Mouse (Mus musculus): ENCODE measurements around the gene Riok2. TPM values are rescaled to one million over a fixed set of nuclear protein-coding genes. Genes with fewer than 3 reads are reported as not detected.
A peak's percentile ranks its signal among the peaks of the same experiment; 100 is the strongest.
"Not testable (repeated sequence)": the region's sequence is repeated elsewhere in the genome, so short reads cannot be mapped to it uniquely, and the experiment has no call there.

Gene Riok2
- total RNA-seq (2017), result 82.4 and 90.0 TPM in 2 replicates

DNA sequence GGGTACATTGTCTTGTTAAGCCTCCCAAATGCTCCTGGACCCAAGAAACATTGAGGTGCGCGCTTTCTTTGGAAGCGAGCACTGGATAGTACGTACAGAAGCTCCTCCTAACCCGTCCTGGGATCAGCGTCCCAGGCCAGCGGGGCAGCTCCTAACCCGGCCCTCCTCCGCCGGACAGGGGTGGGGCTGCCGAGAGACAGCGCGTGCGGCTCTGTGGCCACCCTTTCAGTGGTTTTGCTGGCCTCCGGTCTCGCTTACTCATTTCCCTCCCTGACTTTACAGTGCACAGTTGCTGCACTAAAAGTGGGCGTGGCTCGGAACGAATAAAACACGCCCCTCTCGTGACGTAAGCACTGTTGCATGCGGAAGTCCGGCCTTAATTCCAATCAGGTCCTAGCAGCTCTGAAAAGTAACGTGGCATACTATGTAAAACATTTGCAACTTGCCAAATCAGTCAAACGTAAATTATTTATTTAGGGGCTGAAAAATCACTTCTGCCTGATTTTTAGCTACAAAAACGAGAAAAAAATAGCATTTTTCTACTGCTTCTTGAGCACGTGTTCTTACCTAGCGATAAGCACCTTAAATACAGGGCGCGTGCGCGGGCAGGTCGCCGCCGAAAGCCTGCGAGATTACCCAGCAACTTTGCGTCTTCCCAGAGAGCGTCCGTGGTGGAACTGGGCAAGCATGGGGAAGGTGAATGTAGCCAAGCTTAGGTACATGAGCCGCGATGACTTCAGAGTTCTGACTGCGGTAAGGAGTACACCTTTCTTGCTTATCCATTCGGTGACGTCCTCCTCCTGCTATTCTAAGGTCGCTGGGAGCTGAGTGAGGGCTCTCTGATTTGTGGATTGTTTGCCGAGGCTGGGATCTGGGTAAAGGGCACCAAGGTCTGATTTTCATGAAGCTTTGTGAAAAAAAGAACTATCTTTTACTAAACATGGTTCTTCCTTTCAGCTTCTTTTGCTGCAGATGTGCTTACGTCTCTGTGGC is at the start of gene Riok2:
Riok2 (plus strand) TSS at position 392 of the 993 bp plus-strand sequence.
- ATAC-seq (replicated peaks in 1 of 2; ENCODE audit: insufficient read depth in 1 of 2, low FRiP score in 2 of 2, low TSS enrichment in 1 of 2, low read depth in 1 of 2, poor library complexity in 2 of 2, severe bottlenecking in 2 of 2), result peak; percentile 94 to 96

DNA sequence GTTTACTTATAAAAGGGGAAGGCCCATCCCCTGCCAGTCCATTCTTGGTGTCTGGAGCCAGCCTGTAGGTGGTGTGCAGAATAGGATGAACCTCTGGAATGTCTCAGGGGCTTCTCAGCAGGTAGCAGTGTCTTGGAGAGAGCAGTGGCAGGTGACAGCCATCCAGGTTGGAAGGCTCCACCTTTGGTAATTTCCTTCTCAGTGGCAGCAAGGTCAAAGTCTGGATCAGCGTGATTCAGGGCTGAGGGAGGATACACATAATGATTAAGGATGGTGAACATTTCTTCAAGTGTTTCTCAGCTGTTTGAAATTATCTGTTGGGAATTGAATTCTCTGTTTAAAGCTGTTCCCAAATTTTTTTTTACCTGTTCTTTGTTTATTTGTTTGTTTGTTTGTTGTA is 48.1 kb upstream of the Riok2 start:
- not testable (repeated sequence) for ATAC-seq (replicated peaks in 1 of 2; ENCODE audit: insufficient read depth in 1 of 2, low FRiP score in 2 of 2, low TSS enrichment in 1 of 2, low read depth in 1 of 2, poor library complexity in 2 of 2, severe bottlenecking in 2 of 2)

- ATAC-seq (replicated peaks in 1 of 2; ENCODE audit: insufficient read depth in 1 of 2, low FRiP score in 2 of 2, low TSS enrichment in 1 of 2, low read depth in 1 of 2, poor library complexity in 2 of 2, severe bottlenecking in 2 of 2), result no peak
Measured at GRCm38 (mm10) chr17:17326636-17327035, 47.5 kb upstream of the Riok2 start.

GRCm38 (mm10) chr17:17345374-17346183 is 28.5 kb upstream of the Riok2 start:
- ATAC-seq (replicated peaks in 1 of 2; ENCODE audit: insufficient read depth in 1 of 2, low FRiP score in 2 of 2, low TSS enrichment in 1 of 2, low read depth in 1 of 2, poor library complexity in 2 of 2, severe bottlenecking in 2 of 2), result peak; percentile 91 to 94

GRCm38 (mm10) chr17:17346281-17346680 is 27.8 kb upstream of the Riok2 start:
- ATAC-seq (replicated peaks in 1 of 2; ENCODE audit: insufficient read depth in 1 of 2, low FRiP score in 2 of 2, low TSS enrichment in 1 of 2, low read depth in 1 of 2, poor library complexity in 2 of 2, severe bottlenecking in 2 of 2), result not testable (repeated sequence)

DNA sequence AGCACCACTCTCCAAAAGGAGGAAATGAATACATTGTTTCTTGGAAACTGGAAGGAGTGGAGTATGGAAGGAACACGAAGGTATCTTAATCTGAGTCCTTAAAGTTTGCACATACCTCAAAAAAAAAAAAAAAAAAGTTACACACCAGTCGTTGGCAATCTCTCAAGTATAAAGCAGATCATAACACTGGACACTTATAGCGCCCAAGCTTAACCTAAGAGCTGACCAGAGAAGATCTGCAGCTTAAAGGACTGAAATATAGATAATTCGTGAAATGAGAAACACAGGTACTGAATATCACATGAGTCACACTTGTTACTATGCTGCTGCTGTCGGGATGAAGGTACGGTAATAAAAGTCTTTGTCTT is 575 bp upstream of the Riok2 start:
- no peak for ATAC-seq (replicated peaks in 1 of 2; ENCODE audit: insufficient read depth in 1 of 2, low FRiP score in 2 of 2, low TSS enrichment in 1 of 2, low read depth in 1 of 2, poor library complexity in 2 of 2, severe bottlenecking in 2 of 2)

DNA sequence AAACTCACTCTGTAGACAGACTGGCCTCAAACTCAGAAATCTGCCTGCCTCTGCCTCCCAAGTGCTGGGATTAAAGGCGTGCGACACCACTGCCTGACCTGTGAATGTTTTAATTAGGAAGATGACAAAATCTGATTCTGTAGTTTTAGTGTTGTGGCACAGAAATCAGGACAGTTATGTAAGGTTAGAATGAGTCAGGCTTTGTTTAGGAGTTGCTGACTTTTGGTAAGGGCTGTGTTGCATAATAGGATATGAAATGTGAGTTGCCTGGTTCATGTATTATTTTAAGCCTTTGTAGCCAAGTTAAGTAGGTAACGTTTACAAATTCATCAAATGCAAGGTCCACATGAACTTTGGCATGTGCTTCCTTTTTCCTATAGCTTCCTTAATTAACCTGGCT is 1.5 kb downstream of the Riok2 start:
- no peak for ATAC-seq (replicated peaks in 1 of 2; ENCODE audit: insufficient read depth in 1 of 2, low FRiP score in 2 of 2, low TSS enrichment in 1 of 2, low read depth in 1 of 2, poor library complexity in 2 of 2, severe bottlenecking in 2 of 2)

DNA sequence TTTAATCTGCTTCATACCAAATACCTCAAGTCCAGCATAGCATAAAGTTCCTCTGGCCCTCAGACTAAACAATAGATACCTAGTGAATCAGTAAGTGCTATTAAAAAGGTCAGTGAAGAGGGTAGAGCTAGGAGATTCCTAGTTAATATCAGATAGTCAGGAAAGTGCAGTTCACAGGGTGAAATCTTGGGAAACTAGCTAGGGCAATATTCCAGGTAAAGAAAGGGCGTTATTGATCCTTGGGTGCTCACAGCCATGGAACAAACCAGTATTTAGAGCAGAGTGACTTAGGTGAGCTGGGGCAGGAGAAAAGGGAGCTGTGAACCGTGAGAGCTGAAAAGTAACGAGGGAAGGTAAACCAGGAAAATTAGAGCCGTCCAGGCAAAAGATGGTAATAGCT is 9.6 kb downstream of the Riok2 start:
- no peak for ATAC-seq (replicated peaks in 1 of 2; ENCODE audit: insufficient read depth in 1 of 2, low FRiP score in 2 of 2, low TSS enrichment in 1 of 2, low read depth in 1 of 2, poor library complexity in 2 of 2, severe bottlenecking in 2 of 2)

DNA sequence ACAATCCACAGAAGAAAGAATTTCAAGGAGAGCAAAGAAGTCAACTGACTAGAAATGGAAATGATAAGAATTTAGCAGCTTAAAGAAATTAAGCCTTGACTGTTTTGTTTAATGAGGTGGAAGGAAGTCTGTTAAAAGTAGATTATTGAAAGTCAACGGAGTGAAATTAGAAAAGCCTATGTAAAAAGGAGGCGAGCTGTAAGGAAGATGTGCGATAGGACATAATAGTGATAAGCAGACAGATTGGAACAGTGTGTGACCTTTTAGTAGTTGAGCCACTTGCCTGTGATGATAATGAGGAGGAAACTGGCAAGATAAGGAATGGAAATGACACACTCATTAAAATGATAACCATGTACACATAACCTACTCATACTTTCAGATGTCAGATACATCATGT is 10.4 kb downstream of the Riok2 start:
- no peak for ATAC-seq (replicated peaks in 1 of 2; ENCODE audit: insufficient read depth in 1 of 2, low FRiP score in 2 of 2, low TSS enrichment in 1 of 2, low read depth in 1 of 2, poor library complexity in 2 of 2, severe bottlenecking in 2 of 2)

DNA sequence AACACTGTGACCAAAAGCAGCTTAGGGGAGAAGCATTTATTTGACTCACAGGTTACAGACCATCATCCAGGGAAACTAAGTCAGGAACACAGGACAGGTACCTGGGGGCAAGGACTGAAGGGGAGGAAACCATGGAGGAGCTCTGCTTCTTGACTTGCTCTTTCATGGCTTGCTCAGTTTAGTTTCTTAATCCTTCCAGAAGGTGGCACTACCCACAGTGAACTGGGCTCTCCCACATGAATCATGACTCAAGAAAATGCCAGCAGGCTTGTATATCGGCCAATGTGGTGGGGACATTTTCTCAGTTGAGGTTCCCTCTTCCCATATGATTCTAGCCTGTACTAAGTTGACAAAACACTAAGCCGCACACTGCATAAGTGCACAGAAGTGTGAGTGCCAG is 12.0 kb downstream of the Riok2 start:
- ATAC-seq (replicated peaks in 1 of 2; ENCODE audit: insufficient read depth in 1 of 2, low FRiP score in 2 of 2, low TSS enrichment in 1 of 2, low read depth in 1 of 2, poor library complexity in 2 of 2, severe bottlenecking in 2 of 2), result no peak

- peak; percentile 77 for ATAC-seq (replicated peaks in 1 of 2; ENCODE audit: insufficient read depth in 1 of 2, low FRiP score in 2 of 2, low TSS enrichment in 1 of 2, low read depth in 1 of 2, poor library complexity in 2 of 2, severe bottlenecking in 2 of 2)
Measured at GRCm38 (mm10) chr17:17391823-17392222, 17.7 kb downstream of the Riok2 start.

GRCm38 (mm10) chr17:17392863-17393262 is 18.8 kb downstream of the Riok2 start:
- 0 out of 4 replicates have a peak, but pooled peaks of 1 of the 2 experiments have one; percentile 12 for ATAC-seq (replicated peaks in 1 of 2; ENCODE audit: insufficient read depth in 1 of 2, low FRiP score in 2 of 2, low TSS enrichment in 1 of 2, low read depth in 1 of 2, poor library complexity in 2 of 2, severe bottlenecking in 2 of 2)

DNA sequence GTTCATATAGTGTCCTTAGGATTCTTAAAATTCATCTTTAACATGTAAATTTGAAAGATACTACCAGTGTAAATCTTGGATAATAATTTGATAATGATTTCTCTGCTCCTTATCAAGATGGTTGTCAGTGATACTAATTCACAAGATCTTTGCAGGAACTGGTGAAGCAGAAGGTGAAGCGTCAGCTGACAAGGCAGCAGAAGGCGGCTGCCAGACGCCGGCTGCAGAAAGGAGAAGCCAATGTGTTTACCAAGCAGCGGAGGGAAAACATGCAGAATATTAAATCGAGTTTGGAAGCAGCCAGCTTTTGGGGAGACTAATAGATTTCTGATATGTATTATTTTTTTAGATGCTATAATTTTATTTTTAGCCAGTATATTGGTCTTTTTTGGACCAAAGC is 19.2 kb downstream of the Riok2 start:
- no peak for ATAC-seq (replicated peaks in 1 of 2; ENCODE audit: insufficient read depth in 1 of 2, low FRiP score in 2 of 2, low TSS enrichment in 1 of 2, low read depth in 1 of 2, poor library complexity in 2 of 2, severe bottlenecking in 2 of 2)

GRCm38 (mm10) chr17:17394336-17394735 is 20.2 kb downstream of the Riok2 start:
- ATAC-seq (replicated peaks in 1 of 2; ENCODE audit: insufficient read depth in 1 of 2, low FRiP score in 2 of 2, low TSS enrichment in 1 of 2, low read depth in 1 of 2, poor library complexity in 2 of 2, severe bottlenecking in 2 of 2), result peak; percentile 55 to 76

DNA sequence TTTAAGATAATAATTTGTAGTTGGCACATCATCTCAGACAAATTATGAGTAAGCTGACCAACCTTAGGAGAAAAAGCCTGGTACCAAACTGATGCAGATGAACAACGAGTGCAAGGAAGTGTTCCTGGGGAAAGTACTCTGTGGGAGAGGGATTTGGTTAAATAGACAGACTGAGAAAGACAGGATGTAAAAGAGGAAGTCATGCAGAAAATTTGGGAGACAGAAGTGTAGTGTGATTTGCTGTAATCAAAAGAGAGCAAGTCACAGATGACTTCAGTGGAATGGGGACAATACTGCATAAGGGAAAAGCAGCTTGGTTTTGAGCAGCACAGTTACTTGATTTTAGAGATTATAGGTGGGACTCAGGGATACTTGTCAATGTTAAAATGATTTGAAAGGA is 22.8 kb downstream of the Riok2 start:
- no peak for ATAC-seq (replicated peaks in 1 of 2; ENCODE audit: insufficient read depth in 1 of 2, low FRiP score in 2 of 2, low TSS enrichment in 1 of 2, low read depth in 1 of 2, poor library complexity in 2 of 2, severe bottlenecking in 2 of 2)

GRCm38 (mm10) chr17:17398664-17399063 is 24.6 kb downstream of the Riok2 start:
- 0 out of 4 replicates have a peak, but pooled peaks of 1 of the 2 experiments have one; percentile 14 for ATAC-seq (replicated peaks in 1 of 2; ENCODE audit: insufficient read depth in 1 of 2, low FRiP score in 2 of 2, low TSS enrichment in 1 of 2, low read depth in 1 of 2, poor library complexity in 2 of 2, severe bottlenecking in 2 of 2)

GRCm38 (mm10) chr17:17402222-17403004 is 28.3 kb downstream of the Riok2 start, which contains the start of gene Lix1:
Lix1 (plus strand) TSS chr17:17402672.
- peak; percentile 74 to 76 for ATAC-seq (replicated peaks in 1 of 2; ENCODE audit: insufficient read depth in 1 of 2, low FRiP score in 2 of 2, low TSS enrichment in 1 of 2, low read depth in 1 of 2, poor library complexity in 2 of 2, severe bottlenecking in 2 of 2)
